Mouse (Mus musculus) kidney, postnatal 0 days (tissue): ENCODE data around the gene Fam204a. TPM values are rescaled to one million over a fixed set of nuclear protein-coding genes. Genes with fewer than 3 reads are reported as not detected.

ENCODE experiments used
- ATAC-seq: fragments of 200-750 bp; cut with Nextera tagmentation; replicated peaks from 2 replicates; pipeline ENCODE4 v1.8.0; 2017; ENCODE audit warnings: low read depth, moderate number of reproducible peaks, moderate TSS enrichment, moderate library complexity; ENCODE audit not compliant: low FRiP score
- DNase-seq: peaks from one replicate; pipeline ENCODE4 v3.0.0-alpha.2; 2016; ENCODE audit warnings: low spot score
- H3K27ac ChIP-seq: fragments of 300-500 bp; sonication (generic); 2 replicates; pipeline ENCODE4 v1.5.1; 2014; ENCODE audit warnings: mild to moderate bottlenecking
- H3K27me3 ChIP-seq: fragments of 300-500 bp; sonication (generic); 2 replicates; pipeline ENCODE4 v1.6.1; 2014; ENCODE audit warnings: low read length, mixed read lengths; ENCODE audit not compliant: insufficient read depth
- H3K36me3 ChIP-seq: fragments of 300-500 bp; sonication (generic); 2 replicates; pipeline ENCODE4 v1.6.1; 2014; ENCODE audit warnings: low read length, mixed read lengths; ENCODE audit not compliant: insufficient read depth
- H3K4me1 ChIP-seq: fragments of 300-500 bp; sonication (generic); replicated peaks from 2 replicates; pipeline ENCODE4 v1.6.1; 2014; ENCODE audit warnings: antibody characterized with exemption, low read length, mixed read lengths; ENCODE audit not compliant: insufficient read depth
- H3K4me2 ChIP-seq: fragments of 300-500 bp; sonication (generic); 2 replicates; pipeline ENCODE4 v1.6.1; 2014; ENCODE audit warnings: mild to moderate bottlenecking, low read length, moderate library complexity, mixed read lengths
- H3K4me3 ChIP-seq: fragments of 300-500 bp; sonication (generic); replicated peaks from 2 replicates; pipeline ENCODE4 v1.5.1; 2014; ENCODE audit warnings: low read depth, low read length
- H3K9ac ChIP-seq: fragments of 300-500 bp; sonication (generic); 2 replicates; pipeline ENCODE4 v1.6.1; 2014; ENCODE audit warnings: low read depth, low read length
- H3K9me3 ChIP-seq: fragments of 300-500 bp; sonication (generic); replicated peaks from 2 replicates; pipeline ENCODE4 v1.6.1; 2016; ENCODE audit warnings: low read length, inconsistent platforms, mixed read lengths
- CTCF ChIP-seq: IDR thresholded peaks from 2 replicates; pipeline ENCODE4 v1.5.1; 2016; ENCODE audit warnings: antibody characterized with exemption, low read depth, mild to moderate bottlenecking, moderate library complexity
- WGBS: fragments of 180-500 bp; shearing (Covaris S2); extraction: QIAGEN DNeasy Blood & Tissue Kit; methylation state at CpG from one replicate; pipeline ENCODE4 v1.1.7; 2014; 5-methylcytosine and 5-hydroxymethylcytosine counted together
- polyA plus RNA-seq: library from polyadenylated mRNA; unstranded; fragments of >200 nt; fragmentation: Nextera tagmentation; extraction: Ambion mirVana; gene quantifications from 2 replicates; pipeline ENCODE4 v1.2.1, GENCODE M21; 2015

The Fam204a gene
- polyA plus RNA-seq, 1 experiment from 2014 or later = 71.7 TPM

DNA sequence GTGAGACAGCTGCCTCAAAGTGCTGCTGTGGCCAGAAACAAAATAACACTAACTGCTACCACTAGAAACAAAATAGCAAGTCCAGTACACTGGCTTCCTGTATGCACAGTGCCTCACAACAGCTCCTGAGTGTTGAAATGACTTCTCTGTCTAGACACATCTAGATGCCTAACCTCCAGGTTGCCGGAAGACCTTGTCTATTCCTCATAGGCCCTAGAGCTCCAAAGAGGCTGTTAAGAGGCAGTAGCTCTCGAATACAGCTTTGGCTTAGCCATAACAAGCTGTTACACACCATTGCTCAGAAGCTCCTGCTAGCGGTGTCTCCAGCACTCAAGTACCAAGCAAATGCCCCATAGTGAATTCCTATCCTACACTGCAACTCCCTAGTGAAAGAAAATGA is 76.4 kb downstream of the Fam204a start:
- DNase-seq = no peak
- no peak overlapping the region for H3K4me3 ChIP-seq
- H3K27me3 ChIP-seq = no peaks in the 10 kb centered on the region
- H3K9ac ChIP-seq = no peak overlapping the region
- no peaks in the 10 kb centered on the region for H3K9me3 ChIP-seq
- ATAC-seq = no peak
- TF ChIP-seq CTCF = no peak
- no peaks in the 10 kb centered on the region for H3K36me3 ChIP-seq
- H3K4me2 ChIP-seq = no peak overlapping the region
- 56% methylated on average over 3 of the region's 3 CpGs for WGBS
- H3K27ac ChIP-seq = no peak overlapping the region
- no peaks in the 10 kb centered on the region; the same call in 1 of the 2 replicates for H3K4me1 ChIP-seq

GRCm38 (mm10) chr19:60149078-60149960 is 77.2 kb downstream of the Fam204a start:
- no peaks in the 10 kb centered on the region for H3K9me3 ChIP-seq
- H3K4me3 ChIP-seq = no peak overlapping the region
- TF ChIP-seq CTCF = no peak
- no peak overlapping the region for H3K27ac ChIP-seq
- H3K4me1 ChIP-seq = no peaks in the 10 kb centered on the region; the same call in 1 of the 2 replicates
- peak overlapping the region; percentile 37 for H3K4me2 ChIP-seq
- WGBS = 12% methylated on average over 13 of the region's 13 CpGs
- no peak for ATAC-seq
- H3K9ac ChIP-seq = no peak overlapping the region
- peak; percentile 14 for DNase-seq
- H3K27me3 ChIP-seq = no peaks in the 10 kb centered on the region
- H3K36me3 ChIP-seq = no peaks in the 10 kb centered on the region

Other genes starting within 250 kb of the Fam204a start
- not detected in 2 replicates for gene Prlhr, start 241.6 kb upstream of the Fam204a start, polyA plus RNA-seq